Mouse (Mus musculus): ENCODE measurements at regions not wholly inside any gene's neighbourhood (a gene's known extent, or its start where the extent isn't known, plus 50 kb on each side); places are given as distances from the start of the nearest gene placed in this dataset.
"Not testable (repeated sequence)": the region's sequence is repeated elsewhere in the genome, so short reads cannot be mapped to it uniquely, and the experiment has no call there.

DNA sequence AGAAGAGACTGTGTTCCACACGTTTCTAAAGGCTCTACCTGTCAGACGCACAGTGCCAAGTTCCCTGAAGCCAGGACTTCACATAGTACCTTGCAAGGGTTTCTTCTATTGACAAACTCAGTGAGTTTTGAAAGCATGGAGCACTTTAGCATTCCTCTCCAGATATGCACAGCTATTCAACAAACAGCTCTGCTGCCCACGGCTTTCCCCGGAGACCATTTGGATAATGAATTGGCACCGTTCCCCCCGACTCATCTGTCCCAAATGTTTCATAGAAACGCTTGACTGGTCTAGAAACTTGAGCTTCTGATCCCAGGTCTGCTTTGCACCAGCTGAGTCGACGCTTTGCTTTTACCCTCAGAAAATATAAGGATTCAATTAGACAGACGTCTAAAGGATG, 162.2 kb upstream of the St6galnac5 start:
- 0 out of 2 replicates have a peak, but pooled peaks have one; percentile 21 for ATAC-seq (ENCODE audit: low FRiP score)
- WGBS: 65% methylated on average over 10 of the region's 10 CpGs

DNA sequence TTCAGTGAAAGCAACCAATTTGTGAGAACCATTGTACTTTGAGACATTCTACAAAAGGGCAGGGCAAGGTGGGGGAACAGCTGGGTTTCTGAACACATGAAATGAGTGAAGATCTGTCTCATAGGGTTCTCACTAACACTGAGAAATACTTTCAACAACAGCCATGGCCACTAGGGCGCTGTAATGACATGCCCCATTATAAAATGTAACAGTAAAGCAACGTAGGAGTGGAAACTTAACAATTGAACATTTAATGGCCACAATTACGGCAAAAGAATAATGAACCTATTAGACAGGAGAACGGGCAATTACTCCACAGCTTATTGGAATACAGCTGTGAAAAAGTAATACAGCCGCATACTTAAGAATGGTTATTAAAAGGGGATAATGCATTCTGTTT, 158.9 kb upstream of the St6galnac5 start:
- WGBS: 67% methylated on average over 5 of the region's 5 CpGs

More for the DNA sequence above, 162.2 kb upstream of the St6galnac5 start:
- Histone ChIP-seq H3K9me3 (no peaks in the 10 kb centered on the region), H3K4me1 (replicated peaks) (peaks cover 13% of the 10 kb centered on the region; the same call in 1 of the 2 replicates), H3K36me3 (no peaks in the 10 kb centered on the region), H3K4me3 (no peak overlapping the region), H3K9ac (no peak overlapping the region), H3K4me2 (no peak overlapping the region), H3K27me3 (no peaks in the 10 kb centered on the region), H3K27ac (no peak overlapping the region)

DNA sequence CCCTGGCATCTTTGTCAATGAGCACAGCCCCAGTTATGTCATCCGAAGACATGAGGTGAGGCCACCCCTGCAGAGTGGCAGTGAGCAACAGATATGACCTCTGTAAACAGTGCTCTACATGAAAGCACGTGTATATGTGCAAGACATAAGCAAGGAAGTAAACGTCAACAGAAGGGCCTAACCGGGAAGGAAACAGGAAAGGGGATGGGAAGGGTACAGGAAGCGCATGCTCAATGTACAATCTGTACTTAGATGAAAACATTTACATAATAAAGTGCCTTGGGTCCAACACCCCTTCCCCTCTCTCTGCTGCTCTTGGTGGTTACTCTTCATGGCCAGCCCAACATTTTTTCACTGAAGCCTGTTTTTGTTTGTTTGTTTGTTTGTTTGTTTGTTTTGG, 143.3 kb upstream of the St6galnac5 start:
- Histone ChIP-seq H3K36me3 (no peaks in the 10 kb centered on the region), H3K27ac (no peak overlapping the region), H3K9ac (no peak overlapping the region), H3K9me3 (no peaks in the 10 kb centered on the region), H3K27me3 (no peaks in the 10 kb centered on the region), H3K4me2 (no peak overlapping the region), H3K4me3 (no peak overlapping the region), H3K4me1 (replicated peaks) (no peaks in the 10 kb centered on the region)
- ATAC-seq (ENCODE audit: low FRiP score): no peak
- WGBS: 84% methylated on average over 5 of the region's 5 CpGs

More for the DNA sequence above, 158.9 kb upstream of the St6galnac5 start:
- ATAC-seq (ENCODE audit: low FRiP score): no peak
- peaks cover 13% of the 10 kb centered on the region; the same call in 1 of the 2 replicates for H3K4me1 ChIP-seq (replicated peaks)
- no peaks in the 10 kb centered on the region for H3K36me3 ChIP-seq
- no peaks in the 10 kb centered on the region for H3K27me3 ChIP-seq
- no peak overlapping the region for H3K4me2 ChIP-seq
- H3K9ac ChIP-seq: no peak overlapping the region
- H3K4me3 ChIP-seq: no peak overlapping the region
- peak overlapping the region; percentile 30; the same call in 1 of the 2 replicates for H3K27ac ChIP-seq
- no peaks in the 10 kb centered on the region for H3K9me3 ChIP-seq

DNA sequence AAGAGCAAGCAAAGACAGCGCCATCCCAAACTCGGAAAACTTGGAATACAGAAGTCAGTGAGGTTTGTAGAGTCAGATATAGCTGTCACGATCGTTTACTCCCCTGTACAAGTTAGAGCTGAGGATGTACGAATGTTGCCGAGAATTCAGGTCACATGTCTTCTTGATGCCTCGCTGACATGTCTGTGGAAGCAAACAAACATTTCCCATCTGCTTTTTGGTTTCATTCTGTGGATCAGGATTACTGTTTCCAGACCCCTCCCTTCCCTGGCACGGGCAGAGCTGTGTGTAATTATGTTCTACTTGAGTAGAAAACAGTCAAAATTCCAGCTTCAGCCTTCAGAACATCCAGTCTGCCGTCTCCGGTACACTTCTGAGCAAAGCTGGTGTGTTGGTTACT, 139.9 kb upstream of the St6galnac5 start:
- no peaks in the 10 kb centered on the region for H3K9me3 ChIP-seq
- no peak overlapping the region for H3K4me3 ChIP-seq
- H3K4me1 ChIP-seq (replicated peaks): no peaks in the 10 kb centered on the region
- no peak overlapping the region for H3K9ac ChIP-seq
- WGBS: 93% methylated on average over 10 of the region's 10 CpGs
- H3K4me2 ChIP-seq: no peak overlapping the region
- no peak for ATAC-seq (ENCODE audit: low FRiP score)
- H3K36me3 ChIP-seq: no peaks in the 10 kb centered on the region
- no peak overlapping the region for H3K27ac ChIP-seq
- H3K27me3 ChIP-seq: no peaks in the 10 kb centered on the region

DNA sequence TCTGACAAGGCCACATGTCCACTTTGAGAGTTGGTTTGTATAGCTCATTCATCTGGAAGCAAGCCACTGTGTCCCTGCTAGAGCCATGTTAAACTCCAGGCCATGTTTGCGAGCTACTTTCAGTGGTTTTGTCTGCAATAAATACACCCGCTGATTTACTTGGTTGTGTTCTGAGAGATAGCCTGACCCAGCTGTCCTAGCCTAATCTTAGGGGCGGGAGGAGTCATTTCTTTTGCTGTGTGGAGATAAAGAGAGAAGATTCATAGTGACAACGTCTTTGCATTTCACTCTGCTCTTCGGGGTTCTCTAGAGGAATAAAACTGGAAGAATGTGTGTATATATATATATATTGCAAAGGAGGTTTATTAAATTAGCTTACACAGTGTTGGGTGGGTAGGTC, 137.1 kb upstream of the St6galnac5 start:
- 89% methylated on average over 5 of the region's 5 CpGs for WGBS
- no peaks in the 10 kb centered on the region for H3K36me3 ChIP-seq
- no peaks in the 10 kb centered on the region for H3K9me3 ChIP-seq
- H3K9ac ChIP-seq: no peak overlapping the region
- H3K27ac ChIP-seq: no peak overlapping the region
- no peak for ATAC-seq (ENCODE audit: low FRiP score)
- no peak overlapping the region for H3K4me2 ChIP-seq
- H3K4me3 ChIP-seq: no peak overlapping the region
- H3K27me3 ChIP-seq: no peaks in the 10 kb centered on the region
- H3K4me1 ChIP-seq (replicated peaks): no peaks in the 10 kb centered on the region

DNA sequence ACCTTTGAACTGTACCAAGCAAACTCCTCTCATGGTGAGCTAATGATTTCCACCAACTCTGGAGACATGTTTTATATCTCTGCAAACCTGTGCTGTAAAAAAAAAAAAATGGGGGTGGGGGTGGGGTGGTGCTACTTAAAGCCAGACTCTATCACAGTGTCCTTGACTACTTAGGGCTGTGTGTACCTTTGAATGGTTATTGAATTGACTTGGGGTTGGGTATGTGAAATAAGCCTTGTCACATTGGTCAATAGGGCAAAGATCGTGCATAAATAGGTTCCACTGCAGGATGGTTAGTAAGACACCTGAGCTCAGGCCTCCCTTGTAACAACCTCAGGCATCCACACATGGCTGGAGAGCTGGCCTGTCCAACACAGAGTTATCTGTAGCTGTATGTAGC, 136.6 kb upstream of the St6galnac5 start:
- no peaks in the 10 kb centered on the region for H3K9me3 ChIP-seq
- no peaks in the 10 kb centered on the region for H3K36me3 ChIP-seq
- WGBS: 89% methylated on average over 1 of the region's 1 CpGs
- no peak overlapping the region for H3K4me3 ChIP-seq
- no peak overlapping the region for H3K27ac ChIP-seq
- H3K9ac ChIP-seq: no peak overlapping the region
- H3K4me1 ChIP-seq (replicated peaks): no peaks in the 10 kb centered on the region
- H3K27me3 ChIP-seq: no peaks in the 10 kb centered on the region
- no peak overlapping the region for H3K4me2 ChIP-seq
- no peak for ATAC-seq (ENCODE audit: low FRiP score)

DNA sequence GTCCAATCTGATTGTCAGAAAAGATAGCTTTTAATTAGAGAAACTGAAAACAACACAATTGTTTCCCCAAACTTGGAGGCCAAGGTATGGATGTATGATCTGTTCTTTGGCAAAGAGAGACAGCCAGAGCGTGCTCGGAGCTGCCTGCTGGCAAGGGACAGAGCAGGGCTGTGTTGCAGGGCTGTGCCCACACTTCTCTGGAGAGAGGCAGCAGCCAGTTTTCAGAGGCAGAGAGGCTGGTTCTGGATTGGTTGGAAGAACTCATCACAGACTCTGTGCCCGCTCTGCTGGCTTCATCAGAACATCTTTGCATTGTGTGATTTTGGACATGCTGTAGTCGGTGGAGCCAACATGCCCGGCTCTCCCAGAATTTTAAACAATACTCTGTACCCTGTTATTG, 123.5 kb upstream of the St6galnac5 start:
- H3K36me3 ChIP-seq: no peaks in the 10 kb centered on the region
- H3K4me3 ChIP-seq: no peak overlapping the region
- no peak for ATAC-seq (ENCODE audit: low FRiP score)
- H3K4me1 ChIP-seq (replicated peaks): no peaks in the 10 kb centered on the region
- H3K9me3 ChIP-seq: peaks cover 4% of the 10 kb centered on the region; the same call in 1 of the 2 replicates
- WGBS: 88% methylated on average over 5 of the region's 5 CpGs
- no peaks in the 10 kb centered on the region for H3K27me3 ChIP-seq
- H3K4me2 ChIP-seq: no peak overlapping the region
- H3K9ac ChIP-seq: no peak overlapping the region
- H3K27ac ChIP-seq: no peak overlapping the region

DNA sequence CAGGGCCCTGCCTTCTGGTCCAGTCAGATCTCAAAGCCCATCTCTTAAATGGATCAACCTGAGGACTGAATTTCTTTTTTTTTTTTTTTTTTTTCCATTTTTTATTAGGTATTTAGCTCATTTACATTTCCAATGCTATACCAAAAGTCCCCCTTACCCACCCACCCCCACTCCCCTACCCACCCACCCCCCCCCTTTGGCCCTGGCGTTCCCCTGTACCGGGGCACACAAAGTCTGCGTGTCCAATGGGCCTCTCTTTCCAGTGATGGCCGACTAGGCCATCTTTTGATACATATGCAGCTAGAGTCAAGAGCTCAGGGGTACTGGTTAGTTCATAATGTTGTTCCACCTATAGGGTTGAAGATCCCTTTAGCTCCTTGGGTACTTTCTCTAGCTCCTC, 108.5 kb upstream of the St6galnac5 start:
- not testable (repeated sequence) for ATAC-seq (ENCODE audit: low FRiP score); H3K27me3 ChIP-seq; H3K9me3 ChIP-seq; H3K4me2 ChIP-seq; H3K27ac ChIP-seq; H3K4me3 ChIP-seq; H3K4me1 ChIP-seq (replicated peaks); H3K36me3 ChIP-seq; H3K9ac ChIP-seq
- 94% methylated on average over 4 of the region's 4 CpGs for WGBS

DNA sequence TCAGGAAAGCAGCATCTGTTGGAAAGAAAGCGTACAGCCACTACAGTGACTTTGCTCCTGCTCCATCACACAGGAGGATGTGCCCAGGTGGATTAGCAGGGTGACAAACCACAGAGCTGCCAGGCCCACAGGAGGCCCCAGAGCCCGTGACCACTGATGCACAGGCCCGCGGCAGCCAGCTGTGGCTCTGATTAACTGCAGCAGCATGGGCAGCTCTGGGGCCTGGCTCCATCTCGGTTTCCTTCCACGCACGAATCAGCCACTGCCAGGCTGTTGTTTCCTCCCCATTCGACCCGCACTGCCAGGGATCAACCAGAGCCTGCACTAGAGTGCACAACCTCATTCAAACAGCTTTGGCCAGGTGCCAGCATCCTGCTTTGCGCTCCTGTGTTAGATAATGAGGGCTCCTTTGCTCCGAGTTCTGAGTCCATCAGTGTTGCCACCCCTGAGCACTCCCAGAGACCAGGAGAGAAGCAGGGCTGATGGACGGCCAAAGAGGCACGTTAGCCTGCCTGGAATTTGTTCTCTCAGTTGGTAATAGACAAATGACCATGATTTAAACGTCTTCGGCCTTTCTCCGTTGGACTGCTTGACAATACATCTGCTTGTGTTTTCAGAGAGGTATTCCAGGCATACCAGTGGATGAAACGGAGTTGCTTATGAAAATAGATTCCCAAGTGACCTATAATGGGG, 103.2 kb upstream of the St6galnac5 start:
- peaks cover 21% of the 10 kb centered on the region for H3K27me3 ChIP-seq
- 16% methylated on average over 17 of the region's 17 CpGs for WGBS
- H3K4me1 ChIP-seq (replicated peaks): peaks cover 37% of the 10 kb centered on the region
- peak overlapping the region; percentile 35 for H3K4me2 ChIP-seq
- peak overlapping the region; percentile 77 for H3K27ac ChIP-seq
- ATAC-seq (ENCODE audit: low FRiP score): peak; percentile 86
- peak overlapping the region; percentile 43; the same call in 1 of the 2 replicates for H3K9ac ChIP-seq
- no peaks in the 10 kb centered on the region for H3K36me3 ChIP-seq
- no peak overlapping the region for H3K4me3 ChIP-seq
- H3K9me3 ChIP-seq: no peaks in the 10 kb centered on the region

DNA sequence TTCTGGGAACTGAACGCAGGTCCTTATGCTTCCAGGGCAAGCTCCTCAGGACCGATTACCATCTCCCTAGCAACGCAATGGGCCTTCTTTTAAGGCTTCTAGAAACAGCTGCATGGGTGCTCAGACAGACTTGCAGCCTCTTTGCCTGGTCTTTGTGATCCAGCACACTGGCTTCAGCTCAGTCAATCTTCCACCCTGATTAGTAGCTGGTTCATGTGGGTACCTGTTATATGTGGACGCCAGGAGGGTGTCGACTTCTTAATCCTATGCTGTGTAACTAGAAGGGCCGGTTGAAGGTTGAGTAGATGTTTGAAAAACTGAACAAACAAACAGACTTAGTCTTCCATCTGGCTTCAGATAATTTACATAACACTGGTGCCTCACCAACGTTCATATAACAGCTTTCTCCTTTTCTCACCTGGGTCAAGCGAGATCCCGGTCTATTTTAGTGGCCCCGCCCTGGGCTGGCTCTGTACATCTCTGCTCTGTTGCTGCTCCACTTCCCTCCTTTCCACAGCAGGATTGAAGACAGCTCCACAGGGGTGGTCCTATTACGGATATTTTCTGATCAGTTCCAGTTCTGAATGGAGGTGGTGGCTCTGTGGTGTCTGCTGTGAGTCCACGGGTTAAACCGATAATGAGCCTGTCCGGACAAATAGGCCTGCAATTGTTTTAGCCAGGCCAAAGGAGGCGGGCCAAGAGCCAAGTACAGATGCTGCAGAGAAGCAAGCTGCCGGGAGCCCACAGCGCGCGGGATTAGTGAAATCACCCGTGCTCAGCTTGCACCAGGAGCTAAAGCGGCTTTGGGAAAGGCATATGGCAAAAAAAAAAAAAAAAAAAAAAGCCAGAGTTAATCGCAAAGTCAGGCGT, 102.4 kb upstream of the St6galnac5 start:
- WGBS: 32% methylated on average over 23 of the region's 23 CpGs

DNA sequence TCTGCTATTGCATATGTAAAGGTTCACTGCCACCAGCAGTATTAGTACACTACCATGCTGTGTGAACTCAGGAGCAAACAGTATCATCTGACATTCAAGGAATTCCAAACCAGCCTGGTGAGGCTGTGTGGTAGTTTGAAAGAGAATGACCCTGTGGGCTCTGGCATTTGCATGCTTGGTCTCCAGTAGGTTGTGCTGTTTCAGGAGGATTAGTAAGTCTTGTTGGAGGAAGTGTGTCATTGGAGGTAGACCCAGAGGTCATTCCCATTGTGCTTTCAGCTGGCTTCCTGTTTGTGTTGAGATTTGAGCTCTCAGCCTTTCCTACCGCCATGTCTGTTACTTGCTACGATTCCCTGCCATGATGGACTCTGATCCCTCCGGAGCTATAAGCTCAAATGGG, 98.3 kb upstream of the St6galnac5 start:
- Histone ChIP-seq H3K27ac (no peak overlapping the region), H3K9ac (no peak overlapping the region), H3K36me3 (no peaks in the 10 kb centered on the region), H3K4me1 (replicated peaks) (peaks cover 34% of the 10 kb centered on the region), H3K4me3 (no peak overlapping the region), H3K4me2 (no peak overlapping the region), H3K9me3 (no peaks in the 10 kb centered on the region), H3K27me3 (peaks cover 21% of the 10 kb centered on the region)
- ATAC-seq (ENCODE audit: low FRiP score): no peak
- 86% methylated on average over 3 of the region's 3 CpGs for WGBS

More for the DNA sequence above, 102.4 kb upstream of the St6galnac5 start:
- H3K4me2 ChIP-seq: peak overlapping the region; percentile 35
- H3K36me3 ChIP-seq: no peaks in the 10 kb centered on the region
- peak overlapping the region; percentile 43 for H3K9ac ChIP-seq
- peak; percentile 49 for ATAC-seq (ENCODE audit: low FRiP score)
- no peak overlapping the region for H3K4me3 ChIP-seq
- H3K27ac ChIP-seq: peak overlapping the region; percentile 77
- H3K27me3 ChIP-seq: peaks cover 21% of the 10 kb centered on the region
- H3K9me3 ChIP-seq: no peaks in the 10 kb centered on the region
- peaks cover 37% of the 10 kb centered on the region for H3K4me1 ChIP-seq (replicated peaks)

DNA sequence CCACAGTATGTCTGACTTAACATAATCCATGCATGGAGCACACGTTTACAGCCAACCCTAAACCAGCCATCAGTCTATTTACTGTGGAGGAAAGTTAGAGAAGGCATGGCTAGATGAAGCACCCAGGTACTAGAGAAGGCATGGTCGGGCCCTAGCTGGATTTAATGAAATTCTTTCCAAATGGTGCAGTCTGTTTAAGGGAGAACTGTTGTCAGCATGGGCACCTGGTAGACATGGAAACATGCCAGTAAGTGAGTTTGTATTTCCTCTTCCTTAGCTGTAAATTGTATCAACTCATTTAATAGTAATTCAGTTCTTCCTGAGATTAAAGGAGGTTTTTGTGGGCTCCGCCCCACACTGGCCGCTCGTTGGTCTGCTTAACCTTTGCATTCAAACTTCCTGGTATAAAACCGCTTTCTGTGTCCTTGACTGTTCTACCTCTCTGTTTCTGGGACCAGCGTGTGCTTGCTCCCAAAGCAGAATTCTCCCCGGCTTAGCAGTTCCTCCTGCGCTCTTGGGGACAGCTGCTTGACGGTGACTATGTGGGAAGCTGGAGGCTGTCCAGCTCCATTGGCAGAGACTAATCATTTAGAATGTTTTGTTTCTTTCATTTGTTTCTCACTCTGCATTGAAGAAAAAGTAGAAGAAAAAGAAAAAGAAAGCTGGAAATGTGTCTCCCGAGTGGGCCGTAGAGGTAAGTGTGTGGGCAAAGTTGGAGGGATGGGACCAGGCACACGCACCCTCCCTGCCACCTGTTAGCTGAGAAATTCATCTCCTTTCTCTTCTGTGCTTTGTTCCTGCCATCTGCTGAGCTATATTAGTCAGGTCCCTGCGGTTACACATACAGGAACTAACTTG, 96.0 kb upstream of the St6galnac5 start:
- no peak for ATAC-seq (ENCODE audit: low FRiP score)
- H3K9me3 ChIP-seq: no peaks in the 10 kb centered on the region
- H3K4me1 ChIP-seq (replicated peaks): 0 out of 2 replicates have a peak, but pooled peaks cover 13% of the 10 kb centered on the region
- H3K4me2 ChIP-seq: no peak overlapping the region
- H3K27me3 ChIP-seq: peaks cover 25% of the 10 kb centered on the region
- 79% methylated on average over 14 of the region's 14 CpGs for WGBS
- no peak overlapping the region for H3K4me3 ChIP-seq
- H3K27ac ChIP-seq: no peak overlapping the region
- H3K36me3 ChIP-seq: no peaks in the 10 kb centered on the region
- no peak overlapping the region for H3K9ac ChIP-seq
